Mouse (Mus musculus) E14TG2a.4 (cell line): Measurements from ENCODE around the gene Abhd14b.

Experiments used
- CTCF ChIP-seq: conservative IDR thresholded peaks from 2 replicates; pipeline ENCODE4 v1.5.1; 2014; ENCODE audit warnings: low read length
- NANOG ChIP-seq: IDR thresholded peaks from 2 replicates; pipeline ENCODE4 v1.6.1; 2014; ENCODE audit warnings: borderline replicate concordance, low read length, mixed read lengths

GRCm38 (mm10) chr9:106410086-106410650 is 37.1 kb upstream of the Abhd14b start:
- TF ChIP-seq CTCF (no peak), NANOG (no peak)
